Mouse (Mus musculus): ENCODE data around the gene Ptprd. TPM values are rescaled to one million over a fixed set of nuclear protein-coding genes. Genes with fewer than 3 reads are reported as not detected.
A peak's percentile ranks its signal among the peaks of the same experiment; 100 is the strongest.

The Ptprd gene
- polyA plus RNA-seq, 1 experiment from 2014 or later: 0.32 TPM

GRCm38 (mm10) chr4:76337926-76338325 lies 1873.8 kb downstream of the Ptprd start:
- ATAC-seq (no peak), DNase-seq (ENCODE audit: low read depth, low spot score) (no peak)
- ChIA-PET POLR2A (no interaction called here), CTCF (interaction anchor here (1.5 kb wide), 1 partner anchor 11 kb away, joined by 3 read pairs; no protein-coding TSS in a partner anchor)
- TF ChIP-seq CTCF (IDR thresholded peaks at IDR 0.05): no peak
- H3K27me3 ChIP-seq: no peaks in the 10 kb centered on the region
- in situ Hi-C loops (cut with MboI; ENCODE audit: low pct_unique_long_range_greater_than_20kb): no loop called here

- ChIA-PET CTCF (interaction anchor here (0.8 to 1.3 kb wide), 2 partner anchors 10 to 20 kb away, joined by 3 read pairs; no protein-coding TSS in a partner anchor), POLR2A (no interaction called here)
- H3K27me3 ChIP-seq: no peaks in the 10 kb centered on the region
- TF ChIP-seq CTCF (IDR thresholded peaks at IDR 0.05): no peak
- in situ Hi-C loops (cut with MboI; ENCODE audit: low pct_unique_long_range_greater_than_20kb): no loop called here
- ATAC-seq (no peak), DNase-seq (ENCODE audit: low read depth, low spot score) (no peak)
Measured at GRCm38 (mm10) chr4:76327346-76327745, 1884.4 kb downstream of the Ptprd start.

- DNase-seq (ENCODE audit: low read depth, low spot score) (no peak), ATAC-seq (no peak)
- no peaks in the 10 kb centered on the region for H3K27me3 ChIP-seq
- POLR2A ChIA-PET: no interaction called here
- CTCF ChIA-PET: no interaction called here
- TF ChIP-seq CTCF (IDR thresholded peaks at IDR 0.05): no peak
- in situ Hi-C loops (cut with MboI; ENCODE audit: low pct_unique_long_range_greater_than_20kb): no loop called here
Measured at GRCm38 (mm10) chr4:76325646-76326045, 1886.1 kb downstream of the Ptprd start.

- in situ Hi-C loops (cut with MboI; ENCODE audit: low pct_unique_long_range_greater_than_20kb): no loop called here
- TF ChIP-seq CTCF (IDR thresholded peaks at IDR 0.05): no peak
- POLR2A ChIA-PET: no interaction called here
- no peaks in the 10 kb centered on the region for H3K27me3 ChIP-seq
- ATAC-seq: no peak
- DNase-seq (ENCODE audit: low read depth, low spot score): no peak
- CTCF ChIA-PET: no interaction called here
Measured at GRCm38 (mm10) chr4:76324928-76325327, 1886.8 kb downstream of the Ptprd start.

GRCm38 (mm10) chr4:76324509-76324908 lies 1887.3 kb downstream of the Ptprd start:
- ChIA-PET POLR2A (no interaction called here), CTCF (no interaction called here)
- in situ Hi-C loops (cut with MboI; ENCODE audit: low pct_unique_long_range_greater_than_20kb): no loop called here
- ATAC-seq: no peak
- no peaks in the 10 kb centered on the region for H3K27me3 ChIP-seq
- no peak for TF ChIP-seq CTCF (IDR thresholded peaks at IDR 0.05)
- no peak for DNase-seq (ENCODE audit: low read depth, low spot score)

GRCm38 (mm10) chr4:76319874-76320273 lies 1891.9 kb downstream of the Ptprd start:
- CTCF ChIA-PET: no interaction called here
- no peaks in the 10 kb centered on the region for H3K27me3 ChIP-seq
- POLR2A ChIA-PET: no interaction called here
- in situ Hi-C loops (cut with MboI; ENCODE audit: low pct_unique_long_range_greater_than_20kb): no loop called here
- no peak for TF ChIP-seq CTCF (IDR thresholded peaks at IDR 0.05)
- ATAC-seq: no peak
- DNase-seq (ENCODE audit: low read depth, low spot score): no peak

- in situ Hi-C loops (cut with MboI; ENCODE audit: low pct_unique_long_range_greater_than_20kb): no loop called here
- ChIA-PET POLR2A (no interaction called here), CTCF (no interaction called here)
- no peaks in the 10 kb centered on the region for H3K27me3 ChIP-seq
- DNase-seq (ENCODE audit: low read depth, low spot score): no peak
- no peak for TF ChIP-seq CTCF (IDR thresholded peaks at IDR 0.05)
- no peak for ATAC-seq
Measured at GRCm38 (mm10) chr4:76315977-76316376, 1895.8 kb downstream of the Ptprd start.

- DNase-seq (ENCODE audit: low read depth, low spot score) (peak; percentile 1), ATAC-seq (no peak)
- in situ Hi-C loops (cut with MboI; ENCODE audit: low pct_unique_long_range_greater_than_20kb): no loop called here
- TF ChIP-seq CTCF (IDR thresholded peaks at IDR 0.05): no peak
- POLR2A ChIA-PET: no interaction called here
- H3K27me3 ChIP-seq: no peaks in the 10 kb centered on the region
- CTCF ChIA-PET: no interaction called here
Measured at GRCm38 (mm10) chr4:76313749-76314148, 1898.0 kb downstream of the Ptprd start.

- H3K27me3 ChIP-seq: no peaks in the 10 kb centered on the region
- no peak for TF ChIP-seq CTCF (IDR thresholded peaks at IDR 0.05)
- ChIA-PET POLR2A (no interaction called here), CTCF (no interaction called here)
- in situ Hi-C loops (cut with MboI; ENCODE audit: low pct_unique_long_range_greater_than_20kb): no loop called here
- DNase-seq (ENCODE audit: low read depth, low spot score): no peak
- no peak for ATAC-seq
Measured at GRCm38 (mm10) chr4:76312593-76312992, 1899.2 kb downstream of the Ptprd start.

GRCm38 (mm10) chr4:76305987-76306386 lies 1905.8 kb downstream of the Ptprd start:
- in situ Hi-C loops (cut with MboI; ENCODE audit: low pct_unique_long_range_greater_than_20kb): no loop called here
- no peak for DNase-seq (ENCODE audit: low read depth, low spot score)

GRCm38 (mm10) chr4:76297375-76297774 lies 1914.4 kb downstream of the Ptprd start:
- TF ChIP-seq CTCF (IDR thresholded peaks at IDR 0.05): no peak
- ChIA-PET CTCF (interaction anchor here (1.5 kb wide), 1 partner anchor 22 kb away, joined by 3 read pairs; no protein-coding TSS in a partner anchor), POLR2A (no interaction called here)
- in situ Hi-C loops (cut with MboI; ENCODE audit: low pct_unique_long_range_greater_than_20kb): no loop called here
- DNase-seq (ENCODE audit: low read depth, low spot score): no peak
- no peaks in the 10 kb centered on the region for H3K27me3 ChIP-seq
- ATAC-seq: no peak

More at GRCm38 (mm10) chr4:76305987-76306386, 1905.8 kb downstream of the Ptprd start:
- no peak for ATAC-seq
- no peaks in the 10 kb centered on the region for H3K27me3 ChIP-seq
- ChIA-PET POLR2A (no interaction called here), CTCF (no interaction called here)
- no peak for TF ChIP-seq CTCF (IDR thresholded peaks at IDR 0.05)

- ChIA-PET POLR2A (no interaction called here), CTCF (no interaction called here)
- no peaks in the 10 kb centered on the region for H3K27me3 ChIP-seq
- no peak for TF ChIP-seq CTCF (IDR thresholded peaks at IDR 0.05)
- in situ Hi-C loops (cut with MboI; ENCODE audit: low pct_unique_long_range_greater_than_20kb): no loop called here
- DNase-seq (ENCODE audit: low read depth, low spot score) (no peak), ATAC-seq (no peak)
Measured at GRCm38 (mm10) chr4:76292733-76293357, 1918.9 kb downstream of the Ptprd start.
